8 mouse cellular contexts compared by ENCODE assay signal in genomic region chr17:34032174-34032632, GRCm38 (mm10). TPM values are rescaled to one million over a fixed set of nuclear protein-coding genes. Genes with fewer than 3 reads are reported as not detected.
DNase-seq lines count a peak whose midpoint lies in the region; ATAC-seq and TF ChIP-seq lines count a peak whose summit lies in the region.

No protein-coding gene starts in this region.

- TF ChIP-seq CTCF in gastrocnemius, adult 2 months (IDR thresholded peaks at IDR 0.05): no peak
- TF ChIP-seq CTCF in intestine, postnatal 0 days (IDR thresholded peaks at IDR 0.05; ENCODE audit: low read depth): no peak

- H3K27me3 ChIP-seq in intestine, postnatal 0 days (replicated peaks; ENCODE audit: control insufficient read depth, insufficient read depth, low read length): no peaks in the 10 kb centered on the region
- no peaks in the 10 kb centered on the region for H3K27me3 ChIP-seq in lung, embryonic 16.5 days (ENCODE audit: control insufficient read depth, insufficient read depth, low read depth, low read length)

- ATAC-seq in erythroid progenitor cell, adult 5-6 weeks (replicated peaks; ENCODE audit: low FRiP score, poor library complexity, severe bottlenecking): peak; percentile 30; the same call in 1 of the 2 replicates
- ATAC-seq in intestine, postnatal 0 days: peak; percentile 16
- peak; percentile 27 for ATAC-seq in lung, embryonic 16.5 days (ENCODE audit: low read depth)
- ATAC-seq in monocyte, adult 5-6 weeks (replicated peaks; ENCODE audit: insufficient number of reproducible peaks, low FRiP score, low TSS enrichment, poor library complexity, severe bottlenecking): no peak; the same call in 1 of the 2 replicates

- H3K9me3 ChIP-seq in intestine, postnatal 0 days (ENCODE audit: control insufficient read depth): no peaks in the 10 kb centered on the region
- no peaks in the 10 kb centered on the region for H3K9me3 ChIP-seq in lung, embryonic 16.5 days (ENCODE audit: control insufficient read depth, low read length)

- WGBS in intestine, postnatal 0 days: 0% methylated on average over 19 of the region's 48 CpGs
- WGBS in lung, embryonic 16.5 days: 1% methylated on average over 28 of the region's 48 CpGs

- peak overlapping the region; percentile 87 for H3K4me2 ChIP-seq in intestine, postnatal 0 days (replicated peaks; ENCODE audit: low read depth)
- H3K4me2 ChIP-seq in lung, embryonic 16.5 days (ENCODE audit: low read depth, low read length): peak overlapping the region; percentile 95

- peak overlapping the region; percentile 100 for H3K27ac ChIP-seq in gastrocnemius, adult 2 months
- peak overlapping the region; percentile 94 for H3K27ac ChIP-seq in intestine, postnatal 0 days (ENCODE audit: low read depth, low read length)
- peak overlapping the region; percentile 98 for H3K27ac ChIP-seq in lung, embryonic 16.5 days (ENCODE audit: low read length)

- DNase-seq in gastrocnemius, adult 2 months: peak; percentile 87
- no peak for DNase-seq in gastrocnemius, postnatal 25 days
- DNase-seq in MN1 (ENCODE audit: low spot score): peak; percentile 84
- peak; percentile 67 to 76 for DNase-seq in spleen, adult 18-20 months

- H3K4me3 ChIP-seq in gastrocnemius, adult 2 months: peak overlapping the region; percentile 78
- H3K4me3 ChIP-seq in intestine, postnatal 0 days (ENCODE audit: low read depth, low read length): peak overlapping the region; percentile 70
- H3K4me3 ChIP-seq in lung, embryonic 16.5 days (ENCODE audit: low read length): peak overlapping the region; percentile 88

- H3K4me1 ChIP-seq in intestine, postnatal 0 days (replicated peaks; ENCODE audit: control insufficient read depth, insufficient read depth, low read length): peaks cover 11% of the 10 kb centered on the region; the same call in 1 of the 2 replicates
- H3K4me1 ChIP-seq in lung, embryonic 16.5 days (replicated peaks; ENCODE audit: control insufficient read depth, insufficient read depth, low read length): peaks cover 35% of the 10 kb centered on the region

- peaks cover 43% of the 10 kb centered on the region for H3K36me3 ChIP-seq in intestine, postnatal 0 days (ENCODE audit: control insufficient read depth, insufficient read depth)
- peaks cover 38% of the 10 kb centered on the region for H3K36me3 ChIP-seq in lung, embryonic 16.5 days (ENCODE audit: control insufficient read depth, insufficient read depth, low read length)

- intact Hi-C loops in gastrocnemius, adult 2 months (cut with DNase I): loop anchor here (5.0 kb wide), 1 partner anchor 90 kb away; the partner anchor contains the start of gene Brd2

- peak overlapping the region; percentile 86 for H3K9ac ChIP-seq in intestine, postnatal 0 days (ENCODE audit: low read depth, low read length)
- H3K9ac ChIP-seq in lung, embryonic 16.5 days (ENCODE audit: low read length): peak overlapping the region; percentile 93

RNA-seq across cellular contexts. Expression of gene Rxrb, which starts 0.6 kb away (rescaled TPM):
- 10 to 100 TPM; 40.5 to 41.7 TPM for total RNA-seq in gastrocnemius, adult 2 months (2021)
- 10 to 100 TPM; 34.9 to 36.3 TPM for total RNA-seq in gastrocnemius, postnatal 25 days (2021)
- 5.4 and 8.4 TPM in 2 replicates for total RNA-seq in erythroid progenitor cell, adult 5-6 weeks (2015; ENCODE audit: low replicate concordance)
- total RNA-seq in erythroid progenitor cell, adult 5-6 weeks (2017; ENCODE audit: low replicate concordance): 11.5 and 14.5 TPM in 2 replicates
- 19.5 and 22.1 TPM in 2 replicates for polyA plus RNA-seq in intestine, postnatal 0 days (2015; fragmentation: Nextera tagmentation; extraction: Ambion mirVana)
- polyA plus RNA-seq in lung, embryonic 16.5 days (2015; fragmentation: Nextera tagmentation; extraction: Ambion mirVana): 49.6 and 49.9 TPM in 2 replicates
- total RNA-seq in monocyte, adult 5-6 weeks (2017): 34.6 to 41.0 TPM (median 40.7 TPM) in 3 replicates

RNA-seq across cellular contexts. Expression of gene Slc39a7, which starts 0.7 kb away (rescaled TPM):
- 10 to 100 TPM; 44.6 to 49.5 TPM for total RNA-seq in gastrocnemius, adult 2 months (2021)
- 10 to 100 TPM; 41.5 to 45.7 TPM for total RNA-seq in gastrocnemius, postnatal 25 days (2021)
- total RNA-seq in erythroid progenitor cell, adult 5-6 weeks (2015; ENCODE audit: low replicate concordance): 2.5 and 8.6 TPM in 2 replicates
- total RNA-seq in erythroid progenitor cell, adult 5-6 weeks (2017; ENCODE audit: low replicate concordance): 18.9 and 20.7 TPM in 2 replicates
- 99.1 and 99.5 TPM in 2 replicates for polyA plus RNA-seq in intestine, postnatal 0 days (2015; fragmentation: Nextera tagmentation; extraction: Ambion mirVana)
- 188 and 191 TPM in 2 replicates for polyA plus RNA-seq in lung, embryonic 16.5 days (2015; fragmentation: Nextera tagmentation; extraction: Ambion mirVana)
- total RNA-seq in monocyte, adult 5-6 weeks (2017): 105 to 116 TPM (median 115 TPM) in 3 replicates

RNA-seq across cellular contexts. Expression of gene H2-Ke6, which starts 4.3 kb away (rescaled TPM):
- total RNA-seq in gastrocnemius, adult 2 months (2021): 10 to 100 TPM; 69.9 to 82.3 TPM
- 10 to 100 TPM; 52.7 to 59.9 TPM for total RNA-seq in gastrocnemius, postnatal 25 days (2021)
- total RNA-seq in erythroid progenitor cell, adult 5-6 weeks (2015; ENCODE audit: low replicate concordance): 40.4 and 50.3 TPM in 2 replicates
- total RNA-seq in erythroid progenitor cell, adult 5-6 weeks (2017; ENCODE audit: low replicate concordance): 10.8 and 14.9 TPM in 2 replicates
- 59.8 and 67.1 TPM in 2 replicates for polyA plus RNA-seq in intestine, postnatal 0 days (2015; fragmentation: Nextera tagmentation; extraction: Ambion mirVana)
- polyA plus RNA-seq in lung, embryonic 16.5 days (2015; fragmentation: Nextera tagmentation; extraction: Ambion mirVana): 40.9 and 41.6 TPM in 2 replicates
- total RNA-seq in monocyte, adult 5-6 weeks (2017): 77.7 to 117 TPM (median 111 TPM) in 3 replicates

RNA-seq across cellular contexts. Expression of gene Col11a2, which starts 7.0 kb away (rescaled TPM):
- 1 to 10 TPM; 3.0 to 9.6 TPM for total RNA-seq in gastrocnemius, adult 2 months (2021)
- total RNA-seq in gastrocnemius, postnatal 25 days (2021): 10 to 100 TPM in 1 of 2 experiments, 1 to 10 TPM in 1; 6.5 to 16.7 TPM
- 0.36 and 0.42 TPM in 2 replicates for total RNA-seq in erythroid progenitor cell, adult 5-6 weeks (2015; ENCODE audit: low replicate concordance)
- total RNA-seq in erythroid progenitor cell, adult 5-6 weeks (2017; ENCODE audit: low replicate concordance): 2.1 and 2.9 TPM in 2 replicates
- 0.13 and 0.21 TPM in 2 replicates for polyA plus RNA-seq in intestine, postnatal 0 days (2015; fragmentation: Nextera tagmentation; extraction: Ambion mirVana)
- 2.6 and 3.7 TPM in 2 replicates for polyA plus RNA-seq in lung, embryonic 16.5 days (2015; fragmentation: Nextera tagmentation; extraction: Ambion mirVana)
- total RNA-seq in monocyte, adult 5-6 weeks (2017): 1.5 to 11.2 TPM (median 4.7 TPM) in 3 replicates

RNA-seq across cellular contexts. Expression of gene Ring1, which starts 7.7 kb away (rescaled TPM):
- 10 to 100 TPM; 11.6 to 12.8 TPM for total RNA-seq in gastrocnemius, adult 2 months (2021)
- total RNA-seq in gastrocnemius, postnatal 25 days (2021): 10 to 100 TPM; 10.1 to 12.3 TPM
- 1.3 and 2.5 TPM in 2 replicates for total RNA-seq in erythroid progenitor cell, adult 5-6 weeks (2015; ENCODE audit: low replicate concordance)
- total RNA-seq in erythroid progenitor cell, adult 5-6 weeks (2017; ENCODE audit: low replicate concordance): 1.9 and 2.0 TPM in 2 replicates
- polyA plus RNA-seq in intestine, postnatal 0 days (2015; fragmentation: Nextera tagmentation; extraction: Ambion mirVana): 9.1 and 10.1 TPM in 2 replicates
- polyA plus RNA-seq in lung, embryonic 16.5 days (2015; fragmentation: Nextera tagmentation; extraction: Ambion mirVana): 15.0 and 15.2 TPM in 2 replicates
- 10.9 to 15.5 TPM (median 15.1 TPM) in 3 replicates for total RNA-seq in monocyte, adult 5-6 weeks (2017)
